Mouse (Mus musculus): ENCODE results near the gene Scaf11. TPM values are rescaled to one million over a fixed set of nuclear protein-coding genes. Genes with fewer than 3 reads are reported as not detected.

Gene Scaf11
- polyA plus RNA-seq, 1 experiment from 2014 or later, result 104 TPM

- no peaks in the 10 kb centered on the region for H3K27me3 ChIP-seq (replicated peaks; ENCODE audit: control insufficient read depth, insufficient read depth, low read length)
- no peak overlapping the region for H3K4me3 ChIP-seq (ENCODE audit: low read depth, low read length)
- no peak overlapping the region for H3K9ac ChIP-seq (ENCODE audit: low read length)
- no peaks in the 10 kb centered on the region for H3K36me3 ChIP-seq (ENCODE audit: control insufficient read depth, insufficient read depth, low read length)
- DNase-seq (ENCODE audit: low spot score), result peak; percentile 10
- no peaks in the 10 kb centered on the region for H3K4me1 ChIP-seq (replicated peaks; ENCODE audit: control insufficient read depth, insufficient read depth, low read length)
- H3K27ac ChIP-seq (ENCODE audit: low read depth), result no peak overlapping the region
- no peak overlapping the region for H3K4me2 ChIP-seq (ENCODE audit: low read length)
- H3K9me3 ChIP-seq (ENCODE audit: control insufficient read depth, low read length), result no peaks in the 10 kb centered on the region
- 89% methylated on average over 15 of the region's 15 CpGs for WGBS
- ATAC-seq (replicated peaks; ENCODE audit: low FRiP score, low TSS enrichment, low read depth), result no peak
These were observed 13.3 kb upstream of the Scaf11 start for GRCm38 (mm10) chr15:96473920-96474319.

DNA sequence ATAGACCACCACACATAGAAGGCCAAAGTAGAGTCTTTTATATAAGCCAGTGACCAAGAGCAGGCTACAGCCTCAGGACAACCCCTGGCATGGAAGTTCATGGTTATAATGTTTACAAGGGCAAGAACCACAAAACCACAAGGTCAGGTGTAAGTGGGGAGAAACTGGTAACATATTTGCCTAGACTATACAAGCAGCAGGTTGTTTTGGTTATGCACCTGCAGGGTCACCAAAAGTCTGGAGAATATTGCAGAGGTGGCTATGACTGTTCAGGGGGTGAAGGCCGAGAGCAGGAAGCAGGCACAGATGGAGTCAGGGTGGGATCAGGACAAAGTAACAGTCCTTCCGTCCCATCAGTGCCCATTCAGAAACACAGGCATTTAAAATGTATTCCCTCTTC, 7.7 kb upstream of the Scaf11 start:
- no peak overlapping the region for H3K27ac ChIP-seq (ENCODE audit: low read depth)
- no peaks in the 10 kb centered on the region for H3K9me3 ChIP-seq (ENCODE audit: control insufficient read depth, low read length)
- no peaks in the 10 kb centered on the region for H3K27me3 ChIP-seq (replicated peaks; ENCODE audit: control insufficient read depth, insufficient read depth, low read length)
- no peak overlapping the region for H3K4me2 ChIP-seq (ENCODE audit: low read length)
- no peak overlapping the region for H3K9ac ChIP-seq (ENCODE audit: low read length)
- no peaks in the 10 kb centered on the region for H3K36me3 ChIP-seq (ENCODE audit: control insufficient read depth, insufficient read depth, low read length)
- H3K4me1 ChIP-seq (replicated peaks; ENCODE audit: control insufficient read depth, insufficient read depth, low read length), result no peaks in the 10 kb centered on the region
- 79% methylated on average over 2 of the region's 2 CpGs for WGBS
- no peak overlapping the region for H3K4me3 ChIP-seq (ENCODE audit: low read depth, low read length)
- peak; percentile 13 for DNase-seq (ENCODE audit: low spot score)
- no peak for ATAC-seq (replicated peaks; ENCODE audit: low FRiP score, low TSS enrichment, low read depth)

- no peak overlapping the region for H3K4me3 ChIP-seq (ENCODE audit: low read depth, low read length)
- no peaks in the 10 kb centered on the region for H3K9me3 ChIP-seq (ENCODE audit: control insufficient read depth, low read length)
- H3K36me3 ChIP-seq (ENCODE audit: control insufficient read depth, insufficient read depth, low read length), result no peaks in the 10 kb centered on the region
- WGBS, result 70% methylated on average over 5 of the region's 5 CpGs
- H3K4me2 ChIP-seq (ENCODE audit: low read length), result no peak overlapping the region
- H3K27ac ChIP-seq (ENCODE audit: low read depth), result no peak overlapping the region
- H3K9ac ChIP-seq (ENCODE audit: low read length), result no peak overlapping the region
- no peaks in the 10 kb centered on the region for H3K4me1 ChIP-seq (replicated peaks; ENCODE audit: control insufficient read depth, insufficient read depth, low read length)
- peak; percentile 12 for DNase-seq (ENCODE audit: low spot score)
- no peak for ATAC-seq (replicated peaks; ENCODE audit: low FRiP score, low TSS enrichment, low read depth)
- H3K27me3 ChIP-seq (replicated peaks; ENCODE audit: control insufficient read depth, insufficient read depth, low read length), result no peaks in the 10 kb centered on the region
These were observed 7.2 kb upstream of the Scaf11 start for GRCm38 (mm10) chr15:96467844-96468243.

DNA sequence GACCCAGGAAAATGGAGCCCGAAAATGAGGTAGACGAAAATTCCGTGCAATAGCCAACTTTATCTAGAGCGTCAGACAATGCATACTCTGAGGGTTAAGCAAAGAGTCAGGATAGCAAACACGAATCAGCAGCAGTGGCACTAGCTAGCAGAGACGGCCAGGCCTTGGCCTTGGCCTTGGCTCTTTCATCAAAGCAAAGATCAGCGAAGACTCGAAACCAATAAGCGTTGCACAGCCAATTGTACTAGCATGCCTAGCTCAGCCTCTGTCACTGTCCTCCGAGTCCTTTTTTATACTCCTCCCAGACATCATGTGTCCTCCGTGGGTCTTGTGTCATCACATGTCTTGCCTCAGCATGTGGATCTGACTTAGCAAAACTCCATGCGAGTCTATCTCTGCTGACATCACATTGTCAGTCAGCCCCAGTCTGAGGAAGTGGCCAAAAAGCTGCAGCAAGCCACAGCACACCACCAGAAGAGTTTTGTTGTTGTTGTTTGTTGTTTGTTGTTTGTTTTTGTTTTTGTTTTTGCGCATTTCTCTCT, 5.8 kb upstream of the Scaf11 start:
- Histone ChIP-seq H3K4me2 (ENCODE audit: low read length) (no peak overlapping the region), H3K27ac (ENCODE audit: low read depth) (no peak overlapping the region), H3K9me3 (ENCODE audit: control insufficient read depth, low read length) (no peaks in the 10 kb centered on the region), H3K36me3 (ENCODE audit: control insufficient read depth, insufficient read depth, low read length) (no peaks in the 10 kb centered on the region), H3K4me3 (ENCODE audit: low read depth, low read length) (no peak overlapping the region), H3K4me1 (replicated peaks; ENCODE audit: control insufficient read depth, insufficient read depth, low read length) (peaks cover 7% of the 10 kb centered on the region), H3K27me3 (replicated peaks; ENCODE audit: control insufficient read depth, insufficient read depth, low read length) (no peaks in the 10 kb centered on the region), H3K9ac (ENCODE audit: low read length) (no peak overlapping the region)
- 89% methylated on average over 13 of the region's 13 CpGs for WGBS
- ATAC-seq (replicated peaks; ENCODE audit: low FRiP score, low TSS enrichment, low read depth), result no peak
- peak; percentile 41 for DNase-seq (ENCODE audit: low spot score)

DNA sequence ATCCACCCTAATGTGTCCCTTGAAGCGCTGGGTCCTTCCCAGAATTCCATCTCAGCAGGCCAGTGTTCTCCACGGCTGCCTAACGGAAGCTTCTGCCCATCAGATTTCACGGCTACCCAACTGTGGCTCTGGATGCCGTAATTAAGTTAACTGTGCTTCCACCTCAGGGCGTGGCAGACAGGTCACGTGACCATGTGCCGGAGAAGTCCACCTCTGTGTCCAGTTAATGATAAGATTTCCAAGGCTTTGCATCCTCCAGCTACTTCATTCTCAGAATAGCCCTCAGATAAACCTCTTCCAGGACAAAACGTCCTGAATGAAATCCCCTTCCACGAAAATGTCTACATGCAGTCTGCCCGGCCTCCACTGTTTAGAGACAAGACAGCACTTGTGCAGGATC, 4.4 kb upstream of the Scaf11 start:
- no peak for ATAC-seq (replicated peaks; ENCODE audit: low FRiP score, low TSS enrichment, low read depth)

DNA sequence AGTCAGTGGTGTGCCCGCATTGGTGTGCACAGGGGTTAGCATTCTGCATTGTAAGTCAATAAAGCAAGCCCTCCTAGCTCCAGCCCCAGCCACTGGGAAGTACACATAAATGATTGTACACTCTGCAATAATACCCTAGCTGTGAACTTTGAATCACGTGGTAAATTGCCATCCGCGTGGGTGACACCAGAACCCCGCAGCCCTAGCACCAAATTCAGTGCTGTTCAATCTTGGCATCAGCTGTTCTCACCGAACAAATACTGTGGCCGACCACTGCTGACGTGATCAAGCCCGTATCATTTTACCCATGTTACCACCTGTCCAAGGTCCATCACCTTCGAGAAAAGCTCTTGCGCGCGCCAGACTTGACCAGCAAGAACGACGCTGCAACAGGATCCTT, 3.2 kb upstream of the Scaf11 start:
- Histone ChIP-seq H3K9ac (ENCODE audit: low read length) (no peak overlapping the region), H3K9me3 (ENCODE audit: control insufficient read depth, low read length) (no peaks in the 10 kb centered on the region), H3K4me2 (ENCODE audit: low read length) (no peak overlapping the region), H3K36me3 (ENCODE audit: control insufficient read depth, insufficient read depth, low read length) (no peaks in the 10 kb centered on the region), H3K4me3 (ENCODE audit: low read depth, low read length) (no peak overlapping the region), H3K4me1 (replicated peaks; ENCODE audit: control insufficient read depth, insufficient read depth, low read length) (peaks cover 12% of the 10 kb centered on the region), H3K27me3 (replicated peaks; ENCODE audit: control insufficient read depth, insufficient read depth, low read length) (no peaks in the 10 kb centered on the region), H3K27ac (ENCODE audit: low read depth) (no peak overlapping the region)
- 96% methylated on average over 15 of the region's 15 CpGs for WGBS
- DNase-seq (ENCODE audit: low spot score), result peak; percentile 32
- ATAC-seq (replicated peaks; ENCODE audit: low FRiP score, low TSS enrichment, low read depth), result no peak

More for the DNA sequence above, 4.4 kb upstream of the Scaf11 start:
- Histone ChIP-seq H3K27ac (ENCODE audit: low read depth) (no peak overlapping the region), H3K27me3 (replicated peaks; ENCODE audit: control insufficient read depth, insufficient read depth, low read length) (no peaks in the 10 kb centered on the region), H3K4me3 (ENCODE audit: low read depth, low read length) (no peak overlapping the region), H3K9ac (ENCODE audit: low read length) (no peak overlapping the region), H3K9me3 (ENCODE audit: control insufficient read depth, low read length) (no peaks in the 10 kb centered on the region), H3K4me1 (replicated peaks; ENCODE audit: control insufficient read depth, insufficient read depth, low read length) (peaks cover 7% of the 10 kb centered on the region), H3K4me2 (ENCODE audit: low read length) (no peak overlapping the region), H3K36me3 (ENCODE audit: control insufficient read depth, insufficient read depth, low read length) (no peaks in the 10 kb centered on the region)
- WGBS, result 79% methylated on average over 11 of the region's 11 CpGs
- DNase-seq (ENCODE audit: low spot score), result peak; percentile 32

GRCm38 (mm10) chr15:96462611-96463010, 2.0 kb upstream of the Scaf11 start:
- Histone ChIP-seq H3K4me2 (ENCODE audit: low read length) (no peak overlapping the region), H3K27ac (ENCODE audit: low read depth) (no peak overlapping the region), H3K36me3 (ENCODE audit: control insufficient read depth, insufficient read depth, low read length) (0 out of 2 replicates have a peak, but pooled peaks cover 8% of the 10 kb centered on the region), H3K4me3 (ENCODE audit: low read depth, low read length) (no peak overlapping the region), H3K9me3 (ENCODE audit: control insufficient read depth, low read length) (no peaks in the 10 kb centered on the region), H3K4me1 (replicated peaks; ENCODE audit: control insufficient read depth, insufficient read depth, low read length) (peaks cover 23% of the 10 kb centered on the region), H3K9ac (ENCODE audit: low read length) (no peak overlapping the region), H3K27me3 (replicated peaks; ENCODE audit: control insufficient read depth, insufficient read depth, low read length) (no peaks in the 10 kb centered on the region)
- WGBS, result 84% methylated on average over 3 of the region's 3 CpGs
- no peak for ATAC-seq (replicated peaks; ENCODE audit: low FRiP score, low TSS enrichment, low read depth)
- peak; percentile 50 for DNase-seq (ENCODE audit: low spot score)

DNA sequence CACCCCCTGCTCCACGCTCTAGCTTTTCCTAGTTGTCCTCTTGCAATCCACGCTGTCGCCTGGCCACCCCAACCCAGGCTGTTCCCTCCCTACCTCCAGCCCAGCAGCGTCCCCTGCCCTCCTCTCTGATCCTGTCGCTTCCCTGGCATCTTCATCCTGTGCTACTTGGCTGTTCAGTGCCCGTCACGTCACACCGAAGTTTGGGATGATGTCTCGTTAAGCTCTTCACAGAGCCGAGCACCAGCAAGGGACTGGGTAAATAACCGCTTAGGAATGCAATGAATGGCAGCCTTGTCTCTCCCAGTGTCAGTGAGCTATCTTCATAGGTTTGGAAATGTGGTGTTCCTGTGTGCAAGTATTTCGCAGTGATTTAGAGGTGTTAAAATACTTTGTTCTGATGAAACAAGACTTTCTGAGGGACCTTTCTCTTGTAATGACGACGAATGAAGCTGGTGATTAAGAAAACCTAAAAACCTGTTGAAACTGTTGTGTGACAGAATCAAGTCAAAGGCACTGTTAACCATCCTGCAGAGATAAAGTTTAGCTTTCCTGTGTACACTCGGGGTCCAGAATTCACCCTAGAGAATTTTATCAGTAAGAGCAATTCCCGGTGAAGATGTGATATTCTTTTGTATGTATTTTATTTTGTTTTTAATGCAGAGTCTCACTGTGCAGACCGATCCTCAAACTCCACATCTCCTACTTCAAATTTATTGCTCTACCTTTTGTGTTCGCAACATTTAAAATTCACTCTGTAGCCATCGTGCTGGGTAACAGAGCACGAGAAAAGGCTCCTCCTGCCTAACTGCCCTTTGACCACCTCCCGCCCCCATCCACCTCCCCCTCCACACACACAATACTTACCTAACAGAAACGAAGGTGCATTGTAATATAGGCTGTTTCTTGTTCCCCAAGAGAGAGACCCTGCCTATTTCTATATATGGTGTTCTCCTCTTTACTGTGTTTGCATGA, 1.2 kb upstream of the Scaf11 start:
- 8% methylated on average over 22 of the region's 22 CpGs for whole genome bisulfite sequencing
- peak; percentile 51 for DNase-seq (ENCODE audit: low spot score)

More for the DNA sequence above, 1.2 kb upstream of the Scaf11 start:
- Histone ChIP-seq H3K9ac (ENCODE audit: low read length) (peak overlapping the region; percentile 92), H3K4me2 (ENCODE audit: low read length) (peak overlapping the region; percentile 82), H3K27ac (ENCODE audit: low read depth) (peak overlapping the region; percentile 97), H3K36me3 (ENCODE audit: control insufficient read depth, insufficient read depth, low read length) (0 out of 2 replicates have a peak, but pooled peaks cover 8% of the 10 kb centered on the region), H3K27me3 (replicated peaks; ENCODE audit: control insufficient read depth, insufficient read depth, low read length) (no peaks in the 10 kb centered on the region), H3K4me1 (replicated peaks; ENCODE audit: control insufficient read depth, insufficient read depth, low read length) (peaks cover 28% of the 10 kb centered on the region), H3K9me3 (ENCODE audit: control insufficient read depth, low read length) (no peaks in the 10 kb centered on the region), H3K4me3 (ENCODE audit: low read depth, low read length) (peak overlapping the region; percentile 74)
- ATAC-seq (replicated peaks; ENCODE audit: low FRiP score, low TSS enrichment, low read depth), result peak; percentile 20

Measured in intestine, embryonic 14.5 days (tissue).